Mouse (Mus musculus) T-helper 17 cell (primary cell): Measurements from ENCODE around the gene Atad3a.
"Not testable (repeated sequence)": the region's sequence is repeated elsewhere in the genome, so short reads cannot be mapped to it uniquely, and the experiment has no call there.

Experiments used
- in situ Hi-C, 2 experiments: fragments of 300-600 bp; cut with MboI, MseI; formaldehyde crosslinking; loops; 1 replicate in 1 of 2; 2 replicates in 1 of 2; pipeline ENCODE4 v1.15.1; 2025; ENCODE audit warnings: high pct_unique_total_duplicates in 2 of 2

The Atad3a gene

GRCm38 (mm10) chr4:155774971-155775740 is 14.3 kb upstream of the Atad3a start:
- in situ Hi-C loops: no loop called here

GRCm38 (mm10) chr4:155774280-155774754 is 13.4 kb upstream of the Atad3a start, which contains the start of gene Vwa1:
Gene Vwa1, minus strand, starts transcription at chr4:155774698.
- in situ Hi-C loops: no loop called here

- in situ Hi-C loops: no loop called here
Measured at GRCm38 (mm10) chr4:155773335-155774078, 12.6 kb upstream of the Atad3a start.

- in situ Hi-C loops: no loop called here
Measured at GRCm38 (mm10) chr4:155772786-155773185, 11.9 kb upstream of the Atad3a start.

- in situ Hi-C loops: no loop called here
Measured at GRCm38 (mm10) chr4:155771706-155772105, 10.8 kb upstream of the Atad3a start.

GRCm38 (mm10) chr4:155770626-155771025 is 9.7 kb upstream of the Atad3a start:
- in situ Hi-C loops: no loop called here

- in situ Hi-C loops: loop anchor here in 1 of 2 experiments (5.0 kb wide), 1 partner anchor 43 kb away; no protein-coding TSS in a partner anchor
Measured at GRCm38 (mm10) chr4:155769880-155770512, 9.1 kb upstream of the Atad3a start.

GRCm38 (mm10) chr4:155769496-155769879 is 8.6 kb upstream of the Atad3a start:
- in situ Hi-C loops: loop anchor here in 1 of 2 experiments (5.0 kb wide), 1 partner anchor 42 kb away; no protein-coding TSS in a partner anchor

GRCm38 (mm10) chr4:155762357-155762756 is 1.5 kb upstream of the Atad3a start:
- in situ Hi-C loops: no loop called here

- in situ Hi-C loops: no loop called here
Measured at GRCm38 (mm10) chr4:155761356-155762099, 635 bp upstream of the Atad3a start.

GRCm38 (mm10) chr4:155759862-155760612 is 856 bp downstream of the Atad3a start:
- in situ Hi-C loops: no loop called here

GRCm38 (mm10) chr4:155757011-155757410 is 3.9 kb downstream of the Atad3a start:
- in situ Hi-C loops: no loop called here

GRCm38 (mm10) chr4:155746575-155747490 is 14.1 kb downstream of the Atad3a start:
- in situ Hi-C loops: no loop called here

- in situ Hi-C loops: no loop called here
Measured at GRCm38 (mm10) chr4:155746036-155746548, 14.8 kb downstream of the Atad3a start.

- in situ Hi-C loops: no loop called here
Measured at GRCm38 (mm10) chr4:155745136-155745535, 15.8 kb downstream of the Atad3a start.

- in situ Hi-C loops: no loop called here
Measured at GRCm38 (mm10) chr4:155744474-155744873, 16.4 kb downstream of the Atad3a start.

GRCm38 (mm10) chr4:155742684-155743083 is 18.2 kb downstream of the Atad3a start:
- in situ Hi-C loops: no loop called here

GRCm38 (mm10) chr4:155740681-155741080 is 20.2 kb downstream of the Atad3a start:
- in situ Hi-C loops: not testable (repeated sequence)
